Mouse (Mus musculus): ENCODE data around the gene Rnf135. TPM values are rescaled to one million over a fixed set of nuclear protein-coding genes. Genes with fewer than 3 reads are reported as not detected.

Gene Rnf135
- 3.4 TPM for polyA plus RNA-seq (2015; fragmentation: Illumina TruSeq; extraction: RNeasy Lipid Tissue Mini Kit (QIAGEN cat#74804); ENCODE audit: insufficient read depth, low read depth, low replicate concordance)

GRCm38 (mm10) chr11:80183705-80184255 is at the start of gene Rnf135:
Gene Rnf135 (plus strand): TSS chr11:80183851.

GRCm38 (mm10) chr11:80141825-80142521 is 41.7 kb upstream of the Rnf135 start, which contains the start of gene Tefm:
Gene Tefm (minus strand): TSS chr11:80142175.

DNA sequence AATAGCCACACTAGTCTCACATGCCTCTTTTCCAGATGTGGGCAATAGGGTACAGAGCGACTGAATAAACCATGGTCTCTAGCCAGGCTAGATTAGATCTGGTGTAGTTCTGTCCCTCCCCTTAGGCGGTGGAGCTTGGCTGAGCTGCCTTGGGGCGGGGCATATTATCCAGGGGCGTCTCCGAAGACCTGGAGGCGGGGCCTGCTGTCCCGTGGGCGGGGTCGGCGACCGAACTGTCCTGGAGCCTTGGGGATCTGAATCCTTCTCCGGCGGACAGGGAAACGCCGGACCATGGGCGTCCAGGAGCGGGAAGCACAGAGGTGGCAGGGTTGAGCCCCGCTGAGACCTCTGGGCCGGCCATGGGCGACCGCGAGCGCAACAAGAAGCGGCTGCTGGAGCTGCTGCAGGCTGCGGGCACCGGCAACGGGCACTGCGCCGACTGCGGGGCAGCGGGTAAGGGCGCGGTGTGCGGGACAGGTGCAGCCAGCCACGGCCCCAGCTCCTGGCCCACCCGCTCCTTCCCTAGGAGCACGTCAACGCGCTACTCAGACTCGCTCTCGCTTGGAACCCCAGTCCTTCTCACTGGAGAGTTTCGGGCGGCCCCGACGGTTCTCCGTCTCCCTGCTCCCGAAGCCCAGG is 29.7 kb upstream of the Rnf135 start, which contains the start of gene Adap2:
Adap2 (plus strand) TSS at position 249 of the 639 bp plus-strand sequence.

GRCm38 (mm10) chr11:80208860-80209800 is 25.5 kb downstream of the Rnf135 start, which contains the start of gene Rhot1:
Gene Rhot1 (plus strand): TSS chr11:80209019.

Other genes starting within 250 kb of the Rnf135 start
- 4.6 TPM for gene Utp6, start 221.5 kb upstream of the Rnf135 start, polyA plus RNA-seq (2015; fragmentation: Illumina TruSeq; extraction: RNeasy Lipid Tissue Mini Kit (QIAGEN cat#74804); ENCODE audit: insufficient read depth, low read depth, low replicate concordance)
- 6.1 TPM for gene Suz12, start 190.7 kb upstream of the Rnf135 start, polyA plus RNA-seq (2015; fragmentation: Illumina TruSeq; extraction: RNeasy Lipid Tissue Mini Kit (QIAGEN cat#74804); ENCODE audit: insufficient read depth, low read depth, low replicate concordance)
- gene Crlf3, start 102.9 kb upstream of the Rnf135 start, polyA plus RNA-seq (2015; fragmentation: Illumina TruSeq; extraction: RNeasy Lipid Tissue Mini Kit (QIAGEN cat#74804); ENCODE audit: insufficient read depth, low read depth, low replicate concordance): 3.1 TPM
- gene Atad5, start 94.5 kb upstream of the Rnf135 start, polyA plus RNA-seq (2015; fragmentation: Illumina TruSeq; extraction: RNeasy Lipid Tissue Mini Kit (QIAGEN cat#74804); ENCODE audit: insufficient read depth, low read depth, low replicate concordance): 0.24 TPM
- 4.9 TPM for gene Tefm, start 41.7 kb upstream of the Rnf135 start, polyA plus RNA-seq (2015; fragmentation: Illumina TruSeq; extraction: RNeasy Lipid Tissue Mini Kit (QIAGEN cat#74804); ENCODE audit: insufficient read depth, low read depth, low replicate concordance)
- gene Adap2, start 29.7 kb upstream of the Rnf135 start, polyA plus RNA-seq (2015; fragmentation: Illumina TruSeq; extraction: RNeasy Lipid Tissue Mini Kit (QIAGEN cat#74804); ENCODE audit: insufficient read depth, low read depth, low replicate concordance): 3.8 TPM
- 13.5 TPM for gene Rhot1, start 25.2 kb downstream of the Rnf135 start, polyA plus RNA-seq (2015; fragmentation: Illumina TruSeq; extraction: RNeasy Lipid Tissue Mini Kit (QIAGEN cat#74804); ENCODE audit: insufficient read depth, low read depth, low replicate concordance)
- 1.5 TPM for gene Rhbdl3, start 117.1 kb downstream of the Rnf135 start, polyA plus RNA-seq (2015; fragmentation: Illumina TruSeq; extraction: RNeasy Lipid Tissue Mini Kit (QIAGEN cat#74804); ENCODE audit: insufficient read depth, low read depth, low replicate concordance)
- gene 5730455P16Rik, start 194.2 kb downstream of the Rnf135 start, polyA plus RNA-seq (2015; fragmentation: Illumina TruSeq; extraction: RNeasy Lipid Tissue Mini Kit (QIAGEN cat#74804); ENCODE audit: insufficient read depth, low read depth, low replicate concordance): 3.0 TPM
- gene Zfp207, start 199.4 kb downstream of the Rnf135 start, polyA plus RNA-seq (2015; fragmentation: Illumina TruSeq; extraction: RNeasy Lipid Tissue Mini Kit (QIAGEN cat#74804); ENCODE audit: insufficient read depth, low read depth, low replicate concordance): 24.9 TPM
- 12.6 TPM for gene Psmd11, start 244.8 kb downstream of the Rnf135 start, polyA plus RNA-seq (2015; fragmentation: Illumina TruSeq; extraction: RNeasy Lipid Tissue Mini Kit (QIAGEN cat#74804); ENCODE audit: insufficient read depth, low read depth, low replicate concordance)